Mouse (Mus musculus) olfactory bulb, adult 2 months (tissue): ENCODE measurements around the gene BC107364. TPM values are rescaled to one million over a fixed set of nuclear protein-coding genes. Genes with fewer than 3 reads are reported as not detected.
"Not testable (repeated sequence)": the region's sequence is repeated elsewhere in the genome, so short reads cannot be mapped to it uniquely, and the experiment has no call there.

ENCODE experiments used
- H3K27ac ChIP-seq: fragments of 200-500 bp; 2 replicates; pipeline ENCODE4 v1.5.1; 2012; ENCODE audit warnings: low read depth, low read length; ENCODE audit not compliant: insufficient read depth
- H3K4me1 ChIP-seq: fragments of 200-500 bp; 2 replicates; pipeline ENCODE4 v1.6.1; 2012; ENCODE audit warnings: low read length; ENCODE audit not compliant: control insufficient read depth, insufficient read depth
- H3K4me3 ChIP-seq: fragments of 200-500 bp; 2 replicates; pipeline ENCODE4 v1.5.1; 2012; ENCODE audit warnings: mild to moderate bottlenecking, low read depth, low read length, moderate library complexity; ENCODE audit not compliant: insufficient read depth
- CTCF ChIP-seq: fragments of 200-500 bp; IDR thresholded peaks from 2 replicates; pipeline ENCODE4 v1.5.1; 2012; ENCODE audit warnings: low read depth, mild to moderate bottlenecking, low read length, moderate library complexity; ENCODE audit not compliant: insufficient read depth
- POLR2A ChIP-seq: fragments of 200-500 bp; IDR thresholded peaks from 2 replicates; pipeline ENCODE4 v1.6.1; 2012; ENCODE audit warnings: mild to moderate bottlenecking, low read depth, low read length, moderate library complexity; ENCODE audit not compliant: insufficient read depth
- WGBS: fragments of 180-500 bp; shearing (Covaris S2); methylation state at CpG from one replicate; pipeline ENCODE4 v1.1.7; 2018; 5-methylcytosine and 5-hydroxymethylcytosine counted together
- polyA plus RNA-seq: library from polyadenylated mRNA; stranded (reverse); fragments of >200 nt; gene quantifications from 2 replicates; pipeline ENCODE4 v1.2.4, GENCODE M21; 2012; ENCODE audit warnings: low replicate concordance; ENCODE audit not compliant: missing spikeins, insufficient read depth, insufficient read length

The BC107364 gene
- polyA plus RNA-seq, 1 experiment = not detected

DNA sequence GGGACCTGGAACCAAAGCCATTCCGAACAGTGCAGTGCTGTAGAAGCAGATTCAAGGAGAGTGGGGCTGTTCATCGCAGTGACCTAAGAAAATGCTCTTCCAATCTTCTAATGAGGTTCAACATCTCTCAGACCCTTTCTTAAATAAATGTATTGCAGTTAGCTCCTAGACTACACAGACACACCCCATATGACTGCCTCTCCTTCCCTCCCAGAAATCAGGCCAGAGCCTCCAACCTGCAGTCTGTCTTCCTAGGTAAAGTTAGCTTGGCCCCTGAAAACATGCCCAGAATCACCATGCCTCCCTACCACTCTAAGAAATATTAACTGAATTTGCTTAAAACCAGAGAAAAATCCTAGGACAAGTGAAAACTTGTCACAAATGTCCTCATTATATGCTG lies 33.3 kb upstream of the BC107364 start:
- TF ChIP-seq CTCF = no peak
- TF ChIP-seq POLR2A = no peak
- H3K27ac ChIP-seq = no peak overlapping the region
- H3K4me1 ChIP-seq = no peaks in the 10 kb centered on the region
- no peak overlapping the region for H3K4me3 ChIP-seq
- WGBS = 93% methylated on average over 2 of the region's 2 CpGs

DNA sequence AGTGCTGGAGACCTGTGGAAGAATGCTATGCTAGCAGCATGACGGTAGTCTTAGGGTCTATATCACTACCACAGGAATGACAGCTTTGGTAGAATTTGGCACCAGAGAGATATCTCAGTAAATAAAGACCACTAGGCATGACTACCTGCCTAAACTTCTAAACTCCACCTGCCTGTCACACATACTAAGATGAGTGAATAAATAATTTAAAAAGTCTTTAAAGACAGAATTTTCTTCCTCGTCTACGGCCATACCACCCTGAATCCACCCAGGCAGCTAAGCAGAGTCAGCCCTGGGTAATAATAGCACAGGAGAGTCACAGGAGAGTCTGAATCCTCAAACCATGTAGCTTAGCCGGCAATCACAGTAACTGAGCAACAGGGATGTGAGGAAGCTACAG lies 32.8 kb upstream of the BC107364 start:
- H3K27ac ChIP-seq = no peak overlapping the region
- WGBS = 89% methylated on average over 4 of the region's 4 CpGs
- H3K4me3 ChIP-seq = no peak overlapping the region
- H3K4me1 ChIP-seq = no peaks in the 10 kb centered on the region
- no peak for TF ChIP-seq POLR2A
- TF ChIP-seq CTCF = no peak

- 99% methylated on average over 2 of the region's 2 CpGs for WGBS
- no peak for TF ChIP-seq POLR2A
- no peak for TF ChIP-seq CTCF
- no peaks in the 10 kb centered on the region for H3K4me1 ChIP-seq
- H3K27ac ChIP-seq = no peak overlapping the region
- H3K4me3 ChIP-seq = no peak overlapping the region
Measured at GRCm38 (mm10) chr3:96483946-96484345, 31.8 kb upstream of the BC107364 start.

- H3K4me1 ChIP-seq, H3K4me3 ChIP-seq, H3K27ac ChIP-seq: not testable (repeated sequence)
- 57% methylated on average over 7 of the region's 7 CpGs for WGBS
Measured at GRCm38 (mm10) chr3:96483044-96483443, 30.9 kb upstream of the BC107364 start.

GRCm38 (mm10) chr3:96482451-96482850 lies 30.3 kb upstream of the BC107364 start:
- H3K4me3 ChIP-seq = no peak overlapping the region
- no peaks in the 10 kb centered on the region for H3K4me1 ChIP-seq
- H3K27ac ChIP-seq = no peak overlapping the region
- WGBS = 89% methylated on average over 13 of the region's 13 CpGs
- TF ChIP-seq POLR2A = no peak
- TF ChIP-seq CTCF = no peak

GRCm38 (mm10) chr3:96481856-96482255 lies 29.8 kb upstream of the BC107364 start:
- WGBS = 92% methylated on average over 3 of the region's 3 CpGs
- no peak for TF ChIP-seq CTCF
- no peak for TF ChIP-seq POLR2A
- Histone ChIP-seq H3K4me3 (no peak overlapping the region), H3K27ac (no peak overlapping the region), H3K4me1 (no peaks in the 10 kb centered on the region)

- no peak for TF ChIP-seq POLR2A
- TF ChIP-seq CTCF = no peak
- Histone ChIP-seq H3K4me3 (no peak overlapping the region), H3K4me1 (no peaks in the 10 kb centered on the region), H3K27ac (no peak overlapping the region)
- WGBS = 95% methylated on average over 4 of the region's 4 CpGs
Measured at GRCm38 (mm10) chr3:96480684-96481270, 28.7 kb upstream of the BC107364 start.

DNA sequence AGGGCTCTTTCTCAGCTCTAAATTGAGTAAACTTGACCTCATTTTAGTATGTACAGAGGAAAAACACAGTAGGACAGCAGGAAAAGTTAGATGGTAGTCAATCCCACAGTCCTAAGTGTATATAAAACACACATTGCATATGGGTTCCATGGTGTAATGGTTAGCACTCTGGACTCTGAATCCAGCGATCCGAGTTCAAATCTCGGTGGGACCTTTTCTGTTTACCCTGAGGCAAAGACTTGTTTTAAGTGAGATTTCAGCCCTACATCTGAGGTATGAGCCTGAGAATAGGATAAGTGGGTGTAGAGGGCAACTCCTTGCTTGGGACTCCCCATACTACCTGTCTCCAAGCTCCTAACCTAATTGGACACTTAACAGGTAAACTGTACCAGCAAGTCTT lies 27.1 kb upstream of the BC107364 start:
- Histone ChIP-seq H3K4me1 (peaks cover 5% of the 10 kb centered on the region), H3K27ac (no peak overlapping the region), H3K4me3 (no peak overlapping the region)
- WGBS = 31% methylated on average over 3 of the region's 3 CpGs
- TF ChIP-seq CTCF (no peak), POLR2A (no peak)

GRCm38 (mm10) chr3:96477558-96477957 lies 25.5 kb upstream of the BC107364 start:
- no peak for TF ChIP-seq CTCF
- TF ChIP-seq POLR2A = no peak
- H3K4me1 ChIP-seq = peaks cover 5% of the 10 kb centered on the region
- H3K27ac ChIP-seq = no peak overlapping the region
- H3K4me3 ChIP-seq = no peak overlapping the region
- 83% methylated on average over 6 of the region's 6 CpGs for WGBS

DNA sequence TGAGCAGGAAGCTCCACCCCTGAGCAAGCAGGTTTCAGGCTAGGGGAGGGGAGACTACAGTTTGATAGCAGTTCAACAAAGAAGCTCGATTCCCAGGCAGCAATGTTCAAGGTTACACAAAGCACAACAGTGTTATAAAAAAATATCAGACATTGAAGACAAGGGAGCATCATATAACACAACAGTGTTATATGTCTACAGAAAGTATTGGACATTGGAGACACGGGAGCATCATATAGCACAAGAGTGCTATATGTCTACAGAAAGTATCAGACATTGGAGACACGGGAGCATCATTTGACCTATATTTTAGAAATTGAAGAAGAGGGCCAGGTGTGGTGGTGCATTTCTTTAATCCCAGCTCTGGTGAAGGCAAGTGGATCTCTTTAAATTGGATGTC lies 25.0 kb upstream of the BC107364 start:
- TF ChIP-seq POLR2A = no peak
- no peak for TF ChIP-seq CTCF
- 60% methylated on average over 3 of the region's 3 CpGs for WGBS
- H3K4me1 ChIP-seq = peaks cover 5% of the 10 kb centered on the region
- H3K4me3 ChIP-seq = no peak overlapping the region
- no peak overlapping the region for H3K27ac ChIP-seq
